Mouse (Mus musculus): ENCODE results near the gene Rps18. TPM values are rescaled to one million over a fixed set of nuclear protein-coding genes. Genes with fewer than 3 reads are reported as not detected.

Gene Rps18
- polyA plus RNA-seq, 1 experiment from 2014 or later, result 689 TPM

GRCm38 (mm10) chr17:33935422-33936055, 20.3 kb downstream of the Rps18 start:
- Histone ChIP-seq H3K9ac (no peak overlapping the region), H3K4me1 (peaks cover 22% of the 10 kb centered on the region), H3K4me2 (no peak overlapping the region), H3K4me3 (no peak overlapping the region), H3K36me3 (replicated peaks) (peaks cover 10% of the 10 kb centered on the region; the same call in 1 of the 2 replicates), H3K9me3 (no peaks in the 10 kb centered on the region), H3K27ac (no peak overlapping the region), H3K27me3 (replicated peaks) (no peaks in the 10 kb centered on the region)
- 84% methylated on average over 21 of the region's 21 CpGs for WGBS
- ATAC-seq (replicated peaks), result no peak

DNA sequence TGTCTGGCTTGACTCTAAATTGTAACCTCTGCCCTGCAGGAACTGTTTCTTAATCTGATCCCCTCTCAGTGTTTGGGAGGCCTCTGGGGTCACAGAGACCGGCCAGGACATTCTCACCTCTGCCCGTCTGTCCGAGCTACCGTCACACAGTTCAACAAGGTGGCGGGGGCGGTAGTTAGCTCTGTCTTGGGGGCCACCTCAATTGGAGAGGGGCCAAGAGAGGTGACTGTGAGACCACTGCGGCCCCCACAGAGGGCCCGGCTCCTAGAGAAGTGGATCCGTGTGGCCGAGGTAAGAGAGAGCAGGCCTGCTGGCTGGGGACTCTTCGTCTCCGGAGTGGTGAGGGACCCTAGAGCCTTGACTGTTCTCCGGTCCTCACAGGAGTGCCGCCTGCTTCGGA, 22.8 kb downstream of the Rps18 start:
- no peak overlapping the region for H3K4me2 ChIP-seq
- H3K27ac ChIP-seq, result no peak overlapping the region
- 94% methylated on average over 15 of the region's 15 CpGs for WGBS
- H3K9ac ChIP-seq, result no peak overlapping the region
- no peak overlapping the region for H3K4me3 ChIP-seq
- H3K36me3 ChIP-seq (replicated peaks), result peaks cover 10% of the 10 kb centered on the region; the same call in 1 of the 2 replicates
- ATAC-seq (replicated peaks), result no peak
- no peaks in the 10 kb centered on the region for H3K9me3 ChIP-seq
- H3K27me3 ChIP-seq (replicated peaks), result no peaks in the 10 kb centered on the region
- peaks cover 23% of the 10 kb centered on the region for H3K4me1 ChIP-seq

- no peak for ATAC-seq (replicated peaks)
- H3K36me3 ChIP-seq (replicated peaks), result peaks cover 8% of the 10 kb centered on the region; the same call in 1 of the 2 replicates
- H3K4me2 ChIP-seq, result no peak overlapping the region
- no peak overlapping the region for H3K4me3 ChIP-seq
- peaks cover 26% of the 10 kb centered on the region for H3K4me1 ChIP-seq
- H3K9ac ChIP-seq, result no peak overlapping the region
- 84% methylated on average over 14 of the region's 14 CpGs for WGBS
- H3K9me3 ChIP-seq, result no peaks in the 10 kb centered on the region
- H3K27me3 ChIP-seq (replicated peaks), result no peaks in the 10 kb centered on the region
- H3K27ac ChIP-seq, result no peak overlapping the region
Measured at GRCm38 (mm10) chr17:33932448-33932847, 23.4 kb downstream of the Rps18 start.

- Histone ChIP-seq H3K4me2 (no peak overlapping the region), H3K9me3 (no peaks in the 10 kb centered on the region), H3K27me3 (replicated peaks) (no peaks in the 10 kb centered on the region), H3K36me3 (replicated peaks) (peaks cover 3% of the 10 kb centered on the region; the same call in 1 of the 2 replicates), H3K4me1 (peaks cover 26% of the 10 kb centered on the region), H3K9ac (no peak overlapping the region), H3K4me3 (no peak overlapping the region), H3K27ac (no peak overlapping the region)
- WGBS, result 92% methylated on average over 11 of the region's 11 CpGs
- no peak for ATAC-seq (replicated peaks)
Measured at GRCm38 (mm10) chr17:33931947-33932346, 23.9 kb downstream of the Rps18 start.

- peak overlapping the region; percentile 99 for H3K4me2 ChIP-seq
- H3K9ac ChIP-seq, result peak overlapping the region; percentile 89
- H3K36me3 ChIP-seq (replicated peaks), result no peaks in the 10 kb centered on the region
- peak overlapping the region; percentile 93; the same call in 1 of the 2 replicates for H3K27ac ChIP-seq
- 34% methylated on average over 18 of the region's 18 CpGs for WGBS
- H3K4me1 ChIP-seq, result peaks cover 26% of the 10 kb centered on the region
- no peaks in the 10 kb centered on the region for H3K9me3 ChIP-seq
- H3K4me3 ChIP-seq, result peak overlapping the region; percentile 93
- H3K27me3 ChIP-seq (replicated peaks), result no peaks in the 10 kb centered on the region
- no peak for ATAC-seq (replicated peaks)
Measured at GRCm38 (mm10) chr17:33931159-33931866, 24.5 kb downstream of the Rps18 start.

GRCm38 (mm10) chr17:33930280-33931158, 25.3 kb downstream of the Rps18 start:
- Histone ChIP-seq H3K9me3 (no peaks in the 10 kb centered on the region), H3K4me3 (peak overlapping the region; percentile 93), H3K9ac (peak overlapping the region; percentile 89), H3K27me3 (replicated peaks) (no peaks in the 10 kb centered on the region), H3K4me2 (peak overlapping the region; percentile 99), H3K4me1 (peaks cover 26% of the 10 kb centered on the region), H3K27ac (peak overlapping the region; percentile 93), H3K36me3 (replicated peaks) (no peaks in the 10 kb centered on the region)
- under 1% methylated on average over 45 of the region's 45 CpGs for WGBS
- no peak; the same call in 1 of the 2 replicates for ATAC-seq (replicated peaks)

- Histone ChIP-seq H3K4me1 (peaks cover 26% of the 10 kb centered on the region), H3K9ac (peak within 1 kb of the TSS; percentile 89), H3K4me3 (peak within 1 kb of the TSS; percentile 93), H3K9me3 (no peaks in the 10 kb centered on the region), H3K4me2 (peak within 1 kb of the TSS; percentile 99), H3K27me3 (replicated peaks) (no peaks in the 10 kb centered on the region), H3K27ac (peak within 1 kb of the TSS; percentile 93), H3K36me3 (replicated peaks) (no peaks in the 10 kb centered on the region)
- ATAC-seq (replicated peaks), result peak; percentile 90
- WGBS, result under 1% methylated on average over 80 of the region's 80 CpGs
Measured at GRCm38 (mm10) chr17:33929371-33930279, 26.2 kb downstream of the Rps18 start, which contains the start of gene Rgl2. TSS of gene Rgl2 (plus strand) at chr17:33929543.

- Histone ChIP-seq H3K27ac (peak overlapping the region; percentile 93; the same call in 1 of the 2 replicates), H3K27me3 (replicated peaks) (no peaks in the 10 kb centered on the region), H3K9ac (peak overlapping the region; percentile 71), H3K36me3 (replicated peaks) (no peaks in the 10 kb centered on the region), H3K4me3 (peak overlapping the region; percentile 93), H3K4me1 (peaks cover 26% of the 10 kb centered on the region), H3K4me2 (peak overlapping the region; percentile 99), H3K9me3 (no peaks in the 10 kb centered on the region)
- 66% methylated on average over 21 of the region's 21 CpGs for WGBS
- no peak for ATAC-seq (replicated peaks)
Measured at GRCm38 (mm10) chr17:33928251-33928947, 27.4 kb downstream of the Rps18 start.

GRCm38 (mm10) chr17:33926207-33926932, 29.4 kb downstream of the Rps18 start:
- no peaks in the 10 kb centered on the region for H3K27me3 ChIP-seq (replicated peaks)
- H3K36me3 ChIP-seq (replicated peaks), result no peaks in the 10 kb centered on the region
- no peak for ATAC-seq (replicated peaks)
- H3K4me2 ChIP-seq, result no peak overlapping the region
- H3K4me3 ChIP-seq, result no peak overlapping the region
- no peaks in the 10 kb centered on the region for H3K9me3 ChIP-seq
- 70% methylated on average over 17 of the region's 17 CpGs for WGBS
- H3K27ac ChIP-seq, result no peak overlapping the region
- peaks cover 24% of the 10 kb centered on the region for H3K4me1 ChIP-seq
- no peak overlapping the region for H3K9ac ChIP-seq

- Histone ChIP-seq H3K9me3 (no peaks in the 10 kb centered on the region), H3K4me1 (peaks cover 18% of the 10 kb centered on the region), H3K4me2 (no peak overlapping the region), H3K9ac (no peak overlapping the region), H3K27ac (no peak overlapping the region), H3K36me3 (replicated peaks) (no peaks in the 10 kb centered on the region), H3K4me3 (no peak overlapping the region), H3K27me3 (replicated peaks) (no peaks in the 10 kb centered on the region)
- WGBS, result 77% methylated on average over 21 of the region's 21 CpGs
- no peak for ATAC-seq (replicated peaks)
Measured at GRCm38 (mm10) chr17:33925406-33926116, 30.2 kb downstream of the Rps18 start.
